Mouse (Mus musculus) heart, postnatal 0 days (tissue): ENCODE measurements at regions not wholly inside any gene's neighbourhood (a gene's known extent, or its start where the extent isn't known, plus 50 kb on each side); places are given as distances from the start of the nearest gene placed in this dataset.

Experiments used
- ATAC-seq: fragments of 200-750 bp; cut with Nextera tagmentation; 2 replicates; pipeline ENCODE4 v1.8.0; 2017; ENCODE audit warnings: low read depth, moderate number of reproducible peaks, moderate library complexity; ENCODE audit not compliant: insufficient read depth
- DNase-seq: peaks from one replicate; pipeline ENCODE4 v3.0.0-alpha.2; 2016; ENCODE audit warnings: low spot score
- H3K27ac ChIP-seq: fragments of 300-500 bp; sonication (generic); 2 replicates; pipeline ENCODE4 v1.5.1; 2014; ENCODE audit warnings: low read depth, mild to moderate bottlenecking
- H3K27me3 ChIP-seq: fragments of 300-500 bp; sonication (generic); 2 replicates; pipeline ENCODE4 v1.6.1; 2014; ENCODE audit warnings: low read length, mixed read lengths; ENCODE audit not compliant: control insufficient read depth, insufficient read depth
- H3K36me3 ChIP-seq: fragments of 300-500 bp; sonication (generic); replicated peaks from 2 replicates; pipeline ENCODE4 v1.6.1; 2014; ENCODE audit warnings: low read length, mixed read lengths; ENCODE audit not compliant: control insufficient read depth, insufficient read depth
- H3K4me1 ChIP-seq: fragments of 300-500 bp; sonication (generic); 2 replicates; pipeline ENCODE4 v1.6.1; 2014; ENCODE audit warnings: antibody characterized with exemption; ENCODE audit not compliant: control insufficient read depth, insufficient read depth
- H3K4me2 ChIP-seq: fragments of 300-500 bp; sonication (generic); 2 replicates; pipeline ENCODE4 v1.6.1; 2014; ENCODE audit warnings: low read depth, mild to moderate bottlenecking, low read length, moderate library complexity
- H3K4me3 ChIP-seq: fragments of 300-500 bp; sonication (generic); 2 replicates; pipeline ENCODE4 v1.5.1; 2014; ENCODE audit warnings: low read depth, low read length
- H3K9ac ChIP-seq: fragments of 300-500 bp; sonication (generic); replicated peaks from 2 replicates; pipeline ENCODE4 v1.6.1; 2014; ENCODE audit warnings: low read depth, low read length, mixed read lengths
- H3K9me3 ChIP-seq: fragments of 300-500 bp; sonication (generic); replicated peaks from 2 replicates; pipeline ENCODE4 v1.6.1; 2016; ENCODE audit warnings: low read length; ENCODE audit not compliant: control insufficient read depth
- CTCF ChIP-seq: IDR thresholded peaks from 2 replicates; pipeline ENCODE4 v1.5.1; 2016; ENCODE audit warnings: antibody characterized with exemption, control low read depth, low read depth
- EP300 ChIP-seq: IDR thresholded peaks from 2 replicates; pipeline ENCODE4 v1.6.1; 2016; ENCODE audit warnings: antibody characterized with exemption, low read depth
- WGBS: fragments of 180-500 bp; shearing (Covaris S2); extraction: QIAGEN DNeasy Blood & Tissue Kit; methylation state at CpG from one replicate; pipeline ENCODE4 v1.1.7; 2014; 5-methylcytosine and 5-hydroxymethylcytosine counted together

DNA sequence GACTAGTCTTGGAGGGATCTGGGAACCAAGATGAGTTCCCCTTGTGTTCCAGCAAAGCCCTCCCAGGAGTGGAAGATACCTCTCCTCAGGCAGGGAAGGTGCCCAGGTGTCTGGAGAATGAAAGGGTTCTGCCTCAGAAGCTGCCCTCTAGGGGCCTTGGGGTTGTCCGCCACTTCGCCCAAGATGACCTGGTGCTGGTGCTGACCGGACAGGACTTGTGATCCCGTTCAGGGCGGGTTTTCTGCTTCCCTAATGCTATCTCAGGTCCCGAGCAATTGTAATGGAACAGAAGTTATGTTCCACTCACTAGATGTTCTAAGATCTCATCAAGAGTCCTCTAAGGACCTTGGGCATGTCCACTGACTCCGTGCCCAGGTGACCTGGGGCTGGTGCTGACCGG lies 1726.6 kb upstream of the Pcdh20 start:
- Histone ChIP-seq H3K9me3 (no peaks in the 10 kb centered on the region), H3K4me2 (no peak overlapping the region), H3K4me3 (no peak overlapping the region), H3K27me3 (no peaks in the 10 kb centered on the region), H3K27ac (no peak overlapping the region), H3K36me3 (no peaks in the 10 kb centered on the region), H3K9ac (no peak overlapping the region), H3K4me1 (no peaks in the 10 kb centered on the region)
- TF ChIP-seq CTCF (no peak), EP300 (no peak)
- 84% methylated on average over 8 of the region's 8 CpGs for WGBS
- DNase-seq (no peak), ATAC-seq (no peak)

DNA sequence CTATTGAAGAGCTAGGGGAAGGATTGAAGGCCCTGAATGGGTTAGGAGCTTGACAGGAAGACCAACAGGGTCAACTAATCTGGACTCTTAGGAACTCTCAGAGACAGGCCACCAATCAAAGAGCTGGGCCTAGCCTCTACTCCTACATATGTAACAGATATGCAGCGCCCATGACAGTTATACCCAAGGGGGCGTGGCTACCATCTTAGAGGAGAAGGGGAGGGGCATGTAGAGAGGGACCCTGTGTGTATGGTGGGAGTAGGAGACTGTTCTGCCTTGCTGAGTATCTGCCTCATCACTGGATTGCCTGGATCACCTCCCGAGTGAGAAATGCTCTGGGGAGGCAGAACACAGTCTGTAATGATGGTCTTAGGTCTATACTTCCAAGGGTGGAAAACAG lies 1701.5 kb upstream of the Pcdh20 start:
- Histone ChIP-seq H3K27me3 (no peaks in the 10 kb centered on the region), H3K27ac (no peak overlapping the region), H3K36me3 (no peaks in the 10 kb centered on the region), H3K4me3 (no peak overlapping the region), H3K4me2 (no peak overlapping the region), H3K4me1 (no peaks in the 10 kb centered on the region), H3K9me3 (no peaks in the 10 kb centered on the region), H3K9ac (no peak overlapping the region)
- no peak for TF ChIP-seq EP300
- TF ChIP-seq CTCF, result no peak
- 67% methylated on average over 3 of the region's 3 CpGs for WGBS
- DNase-seq (no peak), ATAC-seq (no peak)
